Mouse (Mus musculus) liver, embryonic 11.5 days (tissue): Measurements from ENCODE around the gene Fndc11. TPM values are rescaled to one million over a fixed set of nuclear protein-coding genes. Genes with fewer than 3 reads are reported as not detected.

Experiments
- ATAC-seq: fragments of 200-750 bp; cut with Nextera tagmentation; replicated peaks from 2 replicates; pipeline ENCODE4 v1.8.0; 2017; ENCODE audit warnings: moderate number of reproducible peaks, mild to moderate bottlenecking, moderate TSS enrichment, moderate library complexity; ENCODE audit not compliant: low FRiP score
- DNase-seq: peaks from one replicate; pipeline ENCODE4 v3.0.0-alpha.2; 2017; ENCODE audit warnings: low spot score
- H3K27ac ChIP-seq: fragments of 300-500 bp; sonication (generic); 2 replicates; pipeline ENCODE4 v1.5.1; 2014; ENCODE audit warnings: mild to moderate bottlenecking, low read depth, low read length, control low read depth
- H3K27me3 ChIP-seq: fragments of 300-500 bp; sonication (generic); replicated peaks from 2 replicates; pipeline ENCODE4 v1.6.1; 2014; ENCODE audit warnings: low read length, mixed read lengths; ENCODE audit not compliant: control insufficient read depth, insufficient read depth
- H3K36me3 ChIP-seq: fragments of 300-500 bp; sonication (generic); 2 replicates; pipeline ENCODE4 v1.6.1; 2014; ENCODE audit warnings: mild to moderate bottlenecking, low read length, moderate library complexity, mixed read lengths; ENCODE audit not compliant: control insufficient read depth, insufficient read depth
- H3K4me1 ChIP-seq: fragments of 300-500 bp; sonication (generic); replicated peaks from 2 replicates; pipeline ENCODE4 v1.6.1; 2014; ENCODE audit warnings: low read length, mixed read lengths; ENCODE audit not compliant: control insufficient read depth, insufficient read depth
- H3K4me2 ChIP-seq: fragments of 300-500 bp; sonication (generic); 2 replicates; pipeline ENCODE4 v1.6.1; 2014; ENCODE audit warnings: mild to moderate bottlenecking, control low read depth, moderate library complexity
- H3K4me3 ChIP-seq: fragments of 300-500 bp; sonication (generic); 2 replicates; pipeline ENCODE4 v1.5.1; 2014; ENCODE audit warnings: low read depth, low read length, control low read depth
- H3K9ac ChIP-seq: fragments of 300-500 bp; sonication (generic); 2 replicates; pipeline ENCODE4 v1.6.1; 2014; ENCODE audit warnings: low read depth, low read length, control low read depth
- H3K9me3 ChIP-seq: fragments of 300-500 bp; sonication (generic); 2 replicates; pipeline ENCODE4 v1.6.1; 2016; ENCODE audit warnings: low read length, inconsistent platforms, mixed read lengths; ENCODE audit not compliant: control insufficient read depth
- WGBS: fragments of 180-500 bp; shearing (Covaris S2); extraction: QIAGEN DNeasy Blood & Tissue Kit; methylation state at CpG from one replicate; pipeline ENCODE4 v1.1.7; 2014; 5-methylcytosine and 5-hydroxymethylcytosine counted together
- polyA plus RNA-seq: library from polyadenylated mRNA; unstranded; fragments of >200 nt; fragmentation: Nextera tagmentation; extraction: Ambion mirVana; gene quantifications from 2 replicates; pipeline ENCODE4 v1.2.1, GENCODE M21; 2014

The Fndc11 gene
- polyA plus RNA-seq, 1 experiment from 2014 or later, result 0.34 TPM

DNA sequence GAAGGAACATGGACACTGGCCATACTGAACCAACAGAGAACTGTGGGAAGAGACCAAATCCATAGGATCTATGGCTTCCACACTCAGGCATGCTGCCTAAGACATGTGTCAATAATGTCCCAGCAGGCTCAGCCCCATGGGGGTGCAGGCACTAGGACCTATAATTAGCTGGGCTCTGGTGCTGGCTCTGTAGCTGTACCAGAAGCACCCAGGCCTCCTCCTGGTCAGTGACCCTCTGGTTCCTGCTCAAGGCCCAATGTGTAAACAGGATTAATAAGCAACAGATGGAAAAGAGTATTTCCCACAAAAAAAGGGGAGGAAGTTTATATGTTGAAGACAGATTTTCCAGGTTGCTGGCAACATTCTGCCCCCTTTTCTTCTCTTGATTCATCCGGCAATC is 33.4 kb downstream of the Fndc11 start:
- WGBS, result 93% methylated on average over 1 of the region's 1 CpGs
- H3K4me3 ChIP-seq, result no peak overlapping the region
- no peak overlapping the region for H3K27ac ChIP-seq
- no peaks in the 10 kb centered on the region for H3K27me3 ChIP-seq
- H3K4me2 ChIP-seq, result no peak overlapping the region
- ATAC-seq (no peak; the same call in 1 of the 2 replicates), DNase-seq (no peak)
- H3K4me1 ChIP-seq, result no peaks in the 10 kb centered on the region
- peaks cover 29% of the 10 kb centered on the region for H3K36me3 ChIP-seq
- H3K9ac ChIP-seq, result no peak overlapping the region
- H3K9me3 ChIP-seq, result no peaks in the 10 kb centered on the region

DNA sequence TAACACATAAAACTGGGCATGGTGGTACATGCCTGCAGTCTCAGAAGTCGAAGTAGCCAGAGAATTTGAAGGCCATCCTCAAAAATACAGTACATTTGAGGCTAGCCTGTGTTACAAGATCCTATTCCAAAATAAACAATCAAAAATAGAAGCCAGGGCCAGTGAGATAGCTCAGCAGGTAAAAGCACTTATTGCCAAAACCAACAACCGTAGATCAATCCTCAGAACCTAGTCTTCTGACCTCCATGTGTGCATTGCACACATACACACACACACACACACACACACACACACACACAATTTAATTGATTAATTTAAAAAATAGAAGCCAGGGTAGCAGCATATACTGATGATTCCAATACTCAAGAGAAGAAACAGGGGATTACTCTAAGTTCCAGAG is 47.0 kb downstream of the Fndc11 start:
- no peaks in the 10 kb centered on the region for H3K9me3 ChIP-seq
- DNase-seq (no peak), ATAC-seq (no peak)
- H3K9ac ChIP-seq, result no peak overlapping the region
- H3K4me3 ChIP-seq, result no peak overlapping the region
- peaks cover 23% of the 10 kb centered on the region; the same call in 1 of the 2 replicates for H3K36me3 ChIP-seq
- H3K4me2 ChIP-seq, result no peak overlapping the region
- H3K27ac ChIP-seq, result no peak overlapping the region
- WGBS, result 91% methylated on average over 2 of the region's 2 CpGs
- H3K4me1 ChIP-seq, result no peaks in the 10 kb centered on the region
- H3K27me3 ChIP-seq, result no peaks in the 10 kb centered on the region

DNA sequence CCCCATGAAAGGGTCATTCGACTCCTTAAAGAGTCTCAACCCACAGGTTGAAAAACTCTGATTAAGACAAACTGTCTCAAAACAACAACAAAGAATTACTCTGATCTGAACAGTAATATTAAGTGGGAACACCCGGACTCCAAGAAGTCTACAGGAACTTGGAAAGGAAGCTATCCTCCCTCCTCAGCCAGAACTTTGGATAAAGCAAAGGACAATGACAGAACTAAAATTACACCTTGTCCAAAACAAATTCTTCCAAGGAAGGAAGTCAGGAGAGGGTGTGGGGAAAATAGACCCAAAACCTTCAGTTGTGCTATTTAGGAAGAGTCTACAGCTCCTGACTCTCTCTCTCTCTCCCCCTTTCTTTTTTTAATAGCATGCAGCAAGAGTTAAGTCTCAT is 52.3 kb downstream of the Fndc11 start:
- WGBS, result 90% methylated on average over 2 of the region's 2 CpGs
- no peaks in the 10 kb centered on the region for H3K27me3 ChIP-seq
- no peak overlapping the region for H3K9ac ChIP-seq
- H3K4me2 ChIP-seq, result no peak overlapping the region
- H3K4me1 ChIP-seq, result no peaks in the 10 kb centered on the region
- H3K27ac ChIP-seq, result no peak overlapping the region
- H3K4me3 ChIP-seq, result no peak overlapping the region
- H3K36me3 ChIP-seq, result peaks cover 14% of the 10 kb centered on the region
- ATAC-seq (no peak), DNase-seq (no peak)
- H3K9me3 ChIP-seq, result no peaks in the 10 kb centered on the region

Other genes starting within 250 kb of the Fndc11 start
- gene Col20a1, start 233.5 kb upstream of the Fndc11 start, polyA plus RNA-seq, result 0.10 and 0.16 TPM in 2 replicates
- 1.2 and 1.6 TPM in 2 replicates for gene Chrna4, start 176.5 kb upstream of the Fndc11 start, polyA plus RNA-seq
- gene Kcnq2, start 84.7 kb upstream of the Fndc11 start, polyA plus RNA-seq, result 0.15 and 0.18 TPM in 2 replicates
- gene Eef1a2, start 63.0 kb upstream of the Fndc11 start, polyA plus RNA-seq, result not detected in 2 replicates
- gene Ppdpf, start 32.8 kb upstream of the Fndc11 start, polyA plus RNA-seq, result 172 and 179 TPM in 2 replicates
- not detected in 2 replicates for gene Ptk6, start 17.2 kb upstream of the Fndc11 start, polyA plus RNA-seq
- gene Srms, start 6.8 kb upstream of the Fndc11 start, polyA plus RNA-seq, result 0.23 TPM in 1 of 2 replicates, not detected in the other
- gene Helz2, start 22.0 kb downstream of the Fndc11 start, polyA plus RNA-seq, result 2.4 and 2.6 TPM in 2 replicates
- 14.7 and 16.4 TPM in 2 replicates for gene Gmeb2, start 68.0 kb downstream of the Fndc11 start, polyA plus RNA-seq
- gene Stmn3, start 94.5 kb downstream of the Fndc11 start, polyA plus RNA-seq, result 0.59 and 0.74 TPM in 2 replicates
- gene Rtel1, start 99.7 kb downstream of the Fndc11 start, polyA plus RNA-seq, result 58.8 and 66.4 TPM in 2 replicates
- 29.5 and 35.1 TPM in 2 replicates for gene Zgpat, start 144.9 kb downstream of the Fndc11 start, polyA plus RNA-seq
- gene Arfrp1, start 145.4 kb downstream of the Fndc11 start, polyA plus RNA-seq, result 48.7 and 48.9 TPM in 2 replicates
- 17.0 and 20.2 TPM in 2 replicates for gene Lime1, start 160.1 kb downstream of the Fndc11 start, polyA plus RNA-seq
- 25.2 and 26.9 TPM in 2 replicates for gene Zbtb46, start 239.4 kb downstream of the Fndc11 start, polyA plus RNA-seq